Mouse (Mus musculus) lung, embryonic 16.5 days (tissue): ENCODE measurements around the gene Gm4846. TPM values are rescaled to one million over a fixed set of nuclear protein-coding genes. Genes with fewer than 3 reads are reported as not detected.

Experiments used
- ATAC-seq: fragments of 200-750 bp; cut with Nextera tagmentation; 2 replicates; pipeline ENCODE4 v1.8.0; 2017; ENCODE audit warnings: low read depth, mild to moderate bottlenecking, moderate library complexity
- H3K27ac ChIP-seq: fragments of 300-500 bp; sonication (generic); 2 replicates; pipeline ENCODE4 v1.5.1; 2014; ENCODE audit warnings: mild to moderate bottlenecking, control low read depth, low read length
- H3K27me3 ChIP-seq: fragments of 300-500 bp; sonication (generic); 2 replicates; pipeline ENCODE4 v1.6.1; 2014; ENCODE audit warnings: low read depth, low read length, mixed read lengths; ENCODE audit not compliant: control insufficient read depth, insufficient read depth
- H3K36me3 ChIP-seq: fragments of 300-500 bp; sonication (generic); 2 replicates; pipeline ENCODE4 v1.6.1; 2014; ENCODE audit warnings: low read length; ENCODE audit not compliant: control insufficient read depth, insufficient read depth
- H3K4me1 ChIP-seq: fragments of 300-500 bp; sonication (generic); replicated peaks from 2 replicates; pipeline ENCODE4 v1.6.1; 2014; ENCODE audit warnings: low read length, mixed read lengths; ENCODE audit not compliant: control insufficient read depth, insufficient read depth
- H3K4me2 ChIP-seq: fragments of 300-500 bp; sonication (generic); 2 replicates; pipeline ENCODE4 v1.6.1; 2014; ENCODE audit warnings: low read depth, low read length, control low read depth
- H3K4me3 ChIP-seq: fragments of 300-500 bp; sonication (generic); 2 replicates; pipeline ENCODE4 v1.5.1; 2014; ENCODE audit warnings: mild to moderate bottlenecking, low read length, control low read depth
- H3K9ac ChIP-seq: fragments of 300-500 bp; sonication (generic); 2 replicates; pipeline ENCODE4 v1.6.1; 2014; ENCODE audit warnings: low read length, control low read depth
- H3K9me3 ChIP-seq: fragments of 300-500 bp; sonication (generic); 2 replicates; pipeline ENCODE4 v1.6.1; 2016; ENCODE audit warnings: low read length; ENCODE audit not compliant: control insufficient read depth
- WGBS: fragments of 180-500 bp; shearing (Covaris S2); extraction: QIAGEN DNeasy Blood & Tissue Kit; methylation state at CpG from one replicate; pipeline ENCODE4 v1.1.7; 2014; 5-methylcytosine and 5-hydroxymethylcytosine counted together
- polyA plus RNA-seq: library from polyadenylated mRNA; unstranded; fragments of >200 nt; fragmentation: Nextera tagmentation; extraction: Ambion mirVana; gene quantifications from 2 replicates; pipeline ENCODE4 v1.2.1, GENCODE M21; 2015

Gene Gm4846
- polyA plus RNA-seq, 1 experiment from 2014 or later, result not detected

- ATAC-seq, result no peak
- Histone ChIP-seq H3K4me3 (no peak overlapping the region), H3K27me3 (no peaks in the 10 kb centered on the region), H3K27ac (no peak overlapping the region), H3K9ac (no peak overlapping the region), H3K9me3 (no peaks in the 10 kb centered on the region), H3K36me3 (no peaks in the 10 kb centered on the region), H3K4me2 (no peak overlapping the region), H3K4me1 (no peaks in the 10 kb centered on the region)
- WGBS, result 61% methylated on average over 6 of the region's 6 CpGs
Observed at GRCm38 (mm10) chr1:166439426-166439825, 58.0 kb downstream of the Gm4846 start.

Other genes starting within 250 kb of the Gm4846 start
- gene Ildr2, start 243.4 kb downstream of the Gm4846 start, polyA plus RNA-seq, result 0.98 and 1.1 TPM in 2 replicates
- 57.1 and 61.4 TPM in 2 replicates for gene Tada1, start 118.5 kb downstream of the Gm4846 start, polyA plus RNA-seq
- 9.8 and 10.4 TPM in 2 replicates for gene Pogk, start 87.7 kb downstream of the Gm4846 start, polyA plus RNA-seq
- not detected in 2 replicates for gene Gm4847, start 150.1 kb upstream of the Gm4846 start, polyA plus RNA-seq
- not detected in 2 replicates for gene Fmo9, start 184.3 kb upstream of the Gm4846 start, polyA plus RNA-seq